Comparison of ENCODE assay signal across 8 mouse cellular contexts in genomic region chr11:100397600-100398389, GRCm38 (mm10). TPM values are rescaled to one million over a fixed set of nuclear protein-coding genes. Genes with fewer than 3 reads are reported as not detected.
DNase-seq lines count a peak whose midpoint lies in the region; ATAC-seq lines count a peak whose summit lies in the region.

Gene Jup, minus strand, starts transcription at chr11:100397763.

- ATAC-seq in hindbrain, embryonic 14.5 days (ENCODE audit: low FRiP score) = peak; percentile 99

- peak within 1 kb of the TSS; percentile 76 for H3K4me2 ChIP-seq in hindbrain, embryonic 14.5 days (replicated peaks)

- 1% methylated on average over 37 of the region's 37 CpGs for WGBS in hindbrain, embryonic 14.5 days

- peak; percentile 100 for DNase-seq in R1 (ENCODE audit: low read depth, low spot score)
- peak; percentile 100 for DNase-seq in cerebellum, postnatal 25 days
- DNase-seq in frontal cortex, postnatal 25 days (ENCODE audit: low spot score in 2 of 2) = peak; percentile 99
- peak; percentile 97 for DNase-seq in hindbrain, embryonic 14.5 days (ENCODE audit: low spot score)
- DNase-seq in layer of hippocampus, postnatal 36 days = peak; percentile 99
- peak; percentile 100 for DNase-seq in lung, postnatal 36 days
- peak; percentile 100 for DNase-seq in retina, postnatal 1 day
- peak; percentile 99 to 100 for DNase-seq in urinary bladder, adult 18-20 months (ENCODE audit: low spot score in 2 of 2)

- no peaks in the 10 kb centered on the region for H3K9me3 ChIP-seq in hindbrain, embryonic 14.5 days (ENCODE audit: control insufficient read depth, low read length)

- peak within 1 kb of the TSS; percentile 84 for H3K9ac ChIP-seq in hindbrain, embryonic 14.5 days

- H3K27me3 ChIP-seq in hindbrain, embryonic 14.5 days (ENCODE audit: control insufficient read depth, insufficient read depth, low read length) = no peaks in the 10 kb centered on the region

- peak within 1 kb of the TSS; percentile 78 for H3K4me3 ChIP-seq in hindbrain, embryonic 14.5 days (replicated peaks; ENCODE audit: low read length)

- peaks cover 26% of the 10 kb centered on the region for H3K4me1 ChIP-seq in hindbrain, embryonic 14.5 days (replicated peaks; ENCODE audit: control insufficient read depth, insufficient read depth, low read length)

- peak within 1 kb of the TSS; percentile 76 for H3K27ac ChIP-seq in hindbrain, embryonic 14.5 days

- H3K36me3 ChIP-seq in hindbrain, embryonic 14.5 days (replicated peaks; ENCODE audit: control insufficient read depth, insufficient read depth) = no peaks in the 10 kb centered on the region

RNA-seq across cellular contexts. Expression of gene Jup, which starts in this region (rescaled TPM):
- 59.6 and 60.2 TPM in 2 replicates for polyA plus RNA-seq in hindbrain, embryonic 14.5 days (2014; fragmentation: Nextera tagmentation; extraction: Ambion mirVana)
- total RNA-seq in layer of hippocampus, postnatal 36 days (2021) = 10 to 100 TPM; 36.5 to 39.8 TPM

Comparison
In these comparisons a context has a peak if more than half of its experiments do, and no peak if none do; other contexts are left out.
1. Peak in every context shown above with its lines: DNase-seq, ATAC-seq, H3K4me3 ChIP-seq and H3K27ac ChIP-seq.